Mouse (Mus musculus): Measurements from ENCODE around the gene Slc35f4. TPM values are rescaled to one million over a fixed set of nuclear protein-coding genes. Genes with fewer than 3 reads are reported as not detected.

The Slc35f4 gene
- 6.6 and 6.9 TPM in 2 replicates for polyA plus RNA-seq (2014; fragmentation: Nextera tagmentation; extraction: Ambion mirVana)

DNA sequence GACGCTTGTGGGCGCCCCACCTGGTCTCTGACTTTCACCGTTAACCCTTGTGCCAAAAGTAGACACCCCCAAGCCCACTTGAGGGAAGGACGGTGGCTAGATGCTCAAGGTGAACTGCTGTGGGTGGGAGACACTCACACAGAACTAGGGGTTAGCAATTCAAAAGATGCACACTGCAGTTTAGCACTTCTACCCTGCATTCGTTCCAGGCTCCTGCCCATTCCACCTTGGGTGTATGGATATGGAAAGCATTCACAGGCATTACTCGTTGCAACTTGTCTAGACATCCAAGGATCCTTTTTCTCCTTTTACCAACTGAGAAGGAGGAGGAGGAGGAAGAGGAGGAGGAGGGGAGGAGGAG is at the start of gene Slc35f4:
TSS of gene Slc35f4 (minus strand) at position 116 of the 361 bp plus-strand sequence.
- no peaks in the 10 kb centered on the region for H3K9me3 ChIP-seq (replicated peaks; ENCODE audit: control insufficient read depth, low read length)
- no peak within 1 kb of the TSS for H3K27ac ChIP-seq (ENCODE audit: low read depth, low read length)
- WGBS: 6% methylated on average over 6 of the region's 6 CpGs
- DNase-seq (ENCODE audit: low spot score): no peak
- no peaks in the 10 kb centered on the region for H3K4me1 ChIP-seq (ENCODE audit: control insufficient read depth, insufficient read depth, low read length)
- H3K4me3 ChIP-seq (ENCODE audit: low read depth, low read length): peak within 1 kb of the TSS; percentile 51
- peak within 1 kb of the TSS; percentile 71 for H3K9ac ChIP-seq (ENCODE audit: low read length)
- no peaks in the 10 kb centered on the region for H3K36me3 ChIP-seq (ENCODE audit: control insufficient read depth, insufficient read depth, low read length)
- H3K27me3 ChIP-seq (replicated peaks; ENCODE audit: control insufficient read depth, insufficient read depth, low read length): no peaks in the 10 kb centered on the region
- H3K4me2 ChIP-seq (ENCODE audit: low read length): peak within 1 kb of the TSS; percentile 94
- peak; percentile 53; the same call in 1 of the 2 replicates for ATAC-seq

DNA sequence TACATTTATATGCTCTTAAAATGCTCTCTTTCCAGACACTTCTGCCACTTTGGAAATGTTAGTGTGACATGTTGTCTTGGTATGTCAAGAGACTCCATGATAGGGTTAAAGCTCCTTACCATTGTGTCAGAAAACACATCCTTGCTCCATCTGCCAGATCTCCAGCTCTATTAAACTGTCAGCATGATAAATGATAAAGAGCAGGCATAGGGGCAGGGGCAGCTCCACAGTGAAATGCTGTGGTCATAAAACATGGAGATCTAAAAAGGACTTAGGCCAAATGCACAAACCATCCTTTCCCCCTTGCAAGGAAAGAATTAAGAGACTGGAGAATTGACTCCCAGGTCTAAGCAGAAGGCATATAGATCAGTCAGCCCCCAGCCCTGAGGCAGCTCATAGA is 42.5 kb upstream of the Slc35f4 start:
- Histone ChIP-seq H3K4me3 (ENCODE audit: low read depth, low read length) (no peak overlapping the region), H3K9ac (ENCODE audit: low read length) (no peak overlapping the region), H3K4me2 (ENCODE audit: low read length) (no peak overlapping the region), H3K27me3 (replicated peaks; ENCODE audit: control insufficient read depth, insufficient read depth, low read length) (no peaks in the 10 kb centered on the region), H3K36me3 (ENCODE audit: control insufficient read depth, insufficient read depth, low read length) (no peaks in the 10 kb centered on the region), H3K27ac (ENCODE audit: low read depth, low read length) (no peak overlapping the region), H3K9me3 (replicated peaks; ENCODE audit: control insufficient read depth, low read length) (no peaks in the 10 kb centered on the region), H3K4me1 (ENCODE audit: control insufficient read depth, insufficient read depth, low read length) (no peaks in the 10 kb centered on the region)
- ATAC-seq: no peak
- no peak for DNase-seq (ENCODE audit: low spot score)

DNA sequence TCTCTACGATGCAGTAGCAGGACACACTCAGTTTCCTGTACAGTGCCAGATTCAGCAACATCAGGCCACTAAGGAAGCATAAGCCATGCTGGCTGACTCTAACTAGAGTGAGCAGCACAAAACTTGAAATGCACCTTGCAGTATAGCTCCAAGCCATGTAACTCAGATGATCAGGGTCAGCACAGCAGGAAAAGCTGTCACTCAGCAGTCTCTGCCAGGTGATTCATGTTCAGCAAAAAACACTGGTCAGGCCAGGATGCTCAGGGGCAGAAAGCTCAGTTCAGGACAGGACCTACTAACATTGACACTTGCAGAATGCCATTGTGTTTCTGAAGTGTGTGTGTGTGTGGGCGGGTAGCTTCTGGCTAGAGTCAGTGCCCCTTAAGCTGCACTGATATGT is 34.9 kb upstream of the Slc35f4 start:
- H3K27me3 ChIP-seq (replicated peaks; ENCODE audit: control insufficient read depth, insufficient read depth, low read length): no peaks in the 10 kb centered on the region
- no peaks in the 10 kb centered on the region for H3K4me1 ChIP-seq (ENCODE audit: control insufficient read depth, insufficient read depth, low read length)
- no peaks in the 10 kb centered on the region for H3K36me3 ChIP-seq (ENCODE audit: control insufficient read depth, insufficient read depth, low read length)
- H3K27ac ChIP-seq (ENCODE audit: low read depth, low read length): no peak overlapping the region
- no peak overlapping the region for H3K4me2 ChIP-seq (ENCODE audit: low read length)
- H3K9ac ChIP-seq (ENCODE audit: low read length): no peak overlapping the region
- DNase-seq (ENCODE audit: low spot score) (no peak), ATAC-seq (no peak)
- H3K4me3 ChIP-seq (ENCODE audit: low read depth, low read length): no peak overlapping the region
- 80% methylated on average over 2 of the region's 2 CpGs for WGBS
- no peaks in the 10 kb centered on the region for H3K9me3 ChIP-seq (replicated peaks; ENCODE audit: control insufficient read depth, low read length)

DNA sequence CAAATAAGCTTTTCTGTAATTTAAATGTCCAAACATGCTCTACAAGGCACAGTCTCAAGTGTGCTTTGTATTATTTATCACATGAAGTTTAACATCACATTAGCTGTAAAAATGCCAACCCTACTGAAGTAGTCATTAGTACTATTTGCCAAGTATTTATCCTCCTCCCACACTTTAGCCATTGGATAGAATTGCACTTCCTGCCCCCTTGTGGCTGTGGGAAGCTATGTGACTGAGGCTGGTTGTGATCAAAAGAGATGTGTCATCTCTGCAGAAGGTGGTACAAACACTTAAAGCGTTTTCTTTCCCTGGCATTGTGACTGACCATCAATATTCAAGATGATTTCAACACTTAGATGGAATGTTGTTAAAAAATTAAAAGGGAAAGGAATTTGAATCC is 14.3 kb upstream of the Slc35f4 start:
- H3K4me2 ChIP-seq (ENCODE audit: low read length): no peak overlapping the region
- H3K9ac ChIP-seq (ENCODE audit: low read length): no peak overlapping the region
- H3K4me3 ChIP-seq (ENCODE audit: low read depth, low read length): no peak overlapping the region
- ATAC-seq (no peak), DNase-seq (ENCODE audit: low spot score) (peak; percentile 55)
- 53% methylated on average over 1 of the region's 1 CpGs for WGBS
- no peak overlapping the region for H3K27ac ChIP-seq (ENCODE audit: low read depth, low read length)
- H3K4me1 ChIP-seq (ENCODE audit: control insufficient read depth, insufficient read depth, low read length): no peaks in the 10 kb centered on the region
- H3K36me3 ChIP-seq (ENCODE audit: control insufficient read depth, insufficient read depth, low read length): no peaks in the 10 kb centered on the region
- H3K9me3 ChIP-seq (replicated peaks; ENCODE audit: control insufficient read depth, low read length): no peaks in the 10 kb centered on the region
- no peaks in the 10 kb centered on the region for H3K27me3 ChIP-seq (replicated peaks; ENCODE audit: control insufficient read depth, insufficient read depth, low read length)

DNA sequence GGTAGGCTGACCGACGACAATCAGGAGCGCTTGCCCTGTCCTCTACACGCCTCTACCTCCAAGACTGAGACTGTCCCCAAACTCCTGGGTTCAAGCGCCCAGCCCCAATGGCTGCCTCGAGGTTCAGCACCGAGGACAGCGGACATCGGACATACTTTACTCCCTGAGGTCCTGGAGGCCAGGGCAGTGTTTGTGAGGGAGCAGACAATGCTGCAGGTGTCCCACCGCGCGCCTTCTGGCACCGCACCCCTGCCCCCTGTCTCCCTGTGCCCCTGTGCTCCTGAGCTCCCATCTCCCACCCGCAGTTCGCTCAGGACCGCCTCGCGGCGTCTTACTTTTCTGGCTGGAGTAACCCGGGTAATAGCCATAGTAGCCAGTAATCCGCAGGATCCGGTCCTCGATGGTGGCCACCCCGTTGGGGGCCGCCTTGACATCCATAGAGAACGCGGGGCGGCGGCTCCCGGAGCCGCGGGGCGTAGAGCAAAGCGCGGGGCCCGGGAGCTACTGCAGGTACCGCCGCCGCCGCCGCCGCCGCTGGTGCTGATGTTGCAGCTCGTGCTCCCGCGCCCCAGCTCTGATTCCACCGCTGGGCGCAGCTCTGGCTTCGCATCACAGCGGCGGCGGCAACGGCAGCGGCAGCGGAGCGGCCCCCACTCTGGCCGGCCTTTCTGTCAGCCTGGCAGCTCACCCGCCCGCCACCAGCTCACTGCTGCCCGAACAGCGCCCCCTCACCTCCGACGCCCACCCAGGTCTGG is 493 bp downstream of the Slc35f4 start:
- under 1% methylated on average over 59 of the region's 63 CpGs for WGBS
- Histone ChIP-seq H3K4me1 (ENCODE audit: control insufficient read depth, insufficient read depth, low read length) (no peaks in the 10 kb centered on the region), H3K9ac (ENCODE audit: low read length) (peak overlapping the region; percentile 71), H3K9me3 (replicated peaks; ENCODE audit: control insufficient read depth, low read length) (no peaks in the 10 kb centered on the region), H3K4me3 (ENCODE audit: low read depth, low read length) (peak overlapping the region; percentile 51), H3K36me3 (ENCODE audit: control insufficient read depth, insufficient read depth, low read length) (no peaks in the 10 kb centered on the region), H3K27me3 (replicated peaks; ENCODE audit: control insufficient read depth, insufficient read depth, low read length) (no peaks in the 10 kb centered on the region), H3K27ac (ENCODE audit: low read depth, low read length) (no peak overlapping the region), H3K4me2 (ENCODE audit: low read length) (peak overlapping the region; percentile 94)
- peak; percentile 85 for ATAC-seq
- DNase-seq (ENCODE audit: low spot score): peak; percentile 66

DNA sequence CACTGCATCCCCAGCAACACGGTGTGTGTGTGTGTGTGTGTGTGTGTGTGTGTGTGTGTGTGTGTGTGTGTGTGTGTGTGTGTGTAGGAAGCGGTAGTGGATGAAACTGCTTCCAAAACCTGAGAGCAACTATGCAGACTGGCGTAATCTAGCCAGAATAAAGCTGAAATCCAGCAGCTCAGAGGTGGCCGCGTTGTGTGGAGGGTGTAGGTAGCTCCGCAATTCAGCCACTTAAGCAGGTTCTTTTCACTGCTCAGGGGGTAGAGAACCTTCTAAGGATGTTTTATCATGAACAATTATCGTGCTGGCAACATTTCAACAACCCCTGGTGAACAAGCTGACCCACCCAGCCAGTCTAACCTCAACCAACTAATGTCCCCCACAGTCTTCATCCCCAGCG is 1.2 kb downstream of the Slc35f4 start:
- peak; percentile 2; the same call in 1 of the 2 replicates for ATAC-seq
- WGBS: 67% methylated on average over 8 of the region's 8 CpGs
- H3K4me1 ChIP-seq (ENCODE audit: control insufficient read depth, insufficient read depth, low read length): no peaks in the 10 kb centered on the region
- peak overlapping the region; percentile 51 for H3K4me3 ChIP-seq (ENCODE audit: low read depth, low read length)
- peak overlapping the region; percentile 94 for H3K4me2 ChIP-seq (ENCODE audit: low read length)
- no peaks in the 10 kb centered on the region for H3K9me3 ChIP-seq (replicated peaks; ENCODE audit: control insufficient read depth, low read length)
- H3K36me3 ChIP-seq (ENCODE audit: control insufficient read depth, insufficient read depth, low read length): no peaks in the 10 kb centered on the region
- H3K9ac ChIP-seq (ENCODE audit: low read length): no peak overlapping the region
- no peak overlapping the region for H3K27ac ChIP-seq (ENCODE audit: low read depth, low read length)
- DNase-seq (ENCODE audit: low spot score): peak; percentile 8
- H3K27me3 ChIP-seq (replicated peaks; ENCODE audit: control insufficient read depth, insufficient read depth, low read length): no peaks in the 10 kb centered on the region

DNA sequence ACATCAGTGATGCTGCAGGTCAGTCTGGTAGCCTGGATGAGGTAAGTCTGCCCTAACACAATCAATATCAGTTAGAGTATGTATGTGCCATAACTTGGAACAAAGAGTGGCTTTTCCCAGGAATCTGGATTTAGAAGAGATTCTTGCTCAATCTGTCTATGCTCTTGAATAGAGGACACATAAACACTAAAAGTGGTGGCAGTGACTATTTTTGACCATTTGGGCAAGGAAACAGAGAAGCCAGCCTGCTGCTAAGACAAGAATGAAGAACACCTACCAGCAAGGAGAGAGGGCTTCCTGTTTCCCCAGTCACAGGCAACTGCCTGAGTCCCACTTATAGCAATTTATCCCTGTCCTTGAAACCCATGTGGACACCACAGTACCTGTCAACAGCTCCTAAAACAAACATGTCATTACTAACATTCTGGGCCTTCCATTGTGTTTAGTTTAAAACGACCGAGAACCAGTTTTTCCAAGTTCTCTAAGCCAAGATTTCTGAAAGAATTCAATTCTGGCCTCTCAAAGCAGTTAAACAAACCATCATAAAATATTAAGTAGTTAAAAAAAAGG is 10.7 kb downstream of the Slc35f4 start:
- H3K4me2 ChIP-seq (ENCODE audit: low read length): no peak overlapping the region
- H3K4me1 ChIP-seq (ENCODE audit: control insufficient read depth, insufficient read depth, low read length): no peaks in the 10 kb centered on the region
- H3K27ac ChIP-seq (ENCODE audit: low read depth, low read length): no peak overlapping the region
- 92% methylated on average over 2 of the region's 2 CpGs for WGBS
- H3K36me3 ChIP-seq (ENCODE audit: control insufficient read depth, insufficient read depth, low read length): no peaks in the 10 kb centered on the region
- H3K9me3 ChIP-seq (replicated peaks; ENCODE audit: control insufficient read depth, low read length): no peaks in the 10 kb centered on the region
- no peak for DNase-seq (ENCODE audit: low spot score)
- no peak overlapping the region for H3K9ac ChIP-seq (ENCODE audit: low read length)
- no peak overlapping the region for H3K4me3 ChIP-seq (ENCODE audit: low read depth, low read length)
- no peak for ATAC-seq
- H3K27me3 ChIP-seq (replicated peaks; ENCODE audit: control insufficient read depth, insufficient read depth, low read length): no peaks in the 10 kb centered on the region

DNA sequence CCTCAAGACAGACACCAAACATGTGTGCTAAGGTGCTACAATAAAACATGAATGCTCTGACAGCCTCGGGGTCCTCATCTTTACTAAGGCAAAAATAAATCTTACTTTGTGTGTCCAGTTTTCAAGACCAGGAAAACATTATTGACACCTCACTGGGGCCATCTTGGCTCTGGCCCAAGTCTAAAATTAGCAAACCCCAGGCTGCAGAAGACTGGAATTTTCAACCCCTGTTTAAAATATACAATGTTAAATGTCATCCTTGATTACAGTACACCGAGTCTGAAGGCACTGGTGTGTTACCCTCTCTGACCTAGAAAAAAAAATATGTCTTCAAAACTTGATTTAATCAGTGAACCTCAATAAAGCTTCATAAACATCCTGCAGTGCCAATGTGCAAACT is 11.7 kb downstream of the Slc35f4 start:
- DNase-seq (ENCODE audit: low spot score) (no peak), ATAC-seq (no peak)
- Histone ChIP-seq H3K27me3 (replicated peaks; ENCODE audit: control insufficient read depth, insufficient read depth, low read length) (no peaks in the 10 kb centered on the region), H3K9ac (ENCODE audit: low read length) (no peak overlapping the region), H3K4me2 (ENCODE audit: low read length) (no peak overlapping the region), H3K9me3 (replicated peaks; ENCODE audit: control insufficient read depth, low read length) (no peaks in the 10 kb centered on the region), H3K4me3 (ENCODE audit: low read depth, low read length) (no peak overlapping the region), H3K36me3 (ENCODE audit: control insufficient read depth, insufficient read depth, low read length) (no peaks in the 10 kb centered on the region), H3K4me1 (ENCODE audit: control insufficient read depth, insufficient read depth, low read length) (no peaks in the 10 kb centered on the region), H3K27ac (ENCODE audit: low read depth, low read length) (no peak overlapping the region)
- WGBS: 73% methylated on average over 2 of the region's 2 CpGs

DNA sequence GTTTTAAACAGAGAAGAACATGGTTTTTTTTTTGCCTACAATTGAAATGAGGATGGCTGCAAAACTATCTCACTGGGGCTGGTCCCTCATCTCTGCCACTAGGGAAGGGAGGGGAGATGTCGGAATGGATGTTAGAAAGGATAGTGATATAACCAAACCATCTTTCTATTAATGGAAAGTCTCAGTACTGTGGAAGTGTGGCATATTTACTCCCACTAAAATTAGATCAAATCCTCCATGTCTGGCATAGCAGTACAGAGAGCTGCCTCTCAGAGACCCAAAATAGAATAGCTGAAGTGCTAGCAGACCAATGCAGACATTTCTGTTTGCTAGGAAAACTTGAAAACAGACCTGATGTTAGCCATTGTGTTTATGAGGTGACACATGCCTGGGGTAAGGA is 30.7 kb downstream of the Slc35f4 start:
- H3K4me2 ChIP-seq (ENCODE audit: low read length): no peak overlapping the region
- no peaks in the 10 kb centered on the region for H3K36me3 ChIP-seq (ENCODE audit: control insufficient read depth, insufficient read depth, low read length)
- 90% methylated on average over 1 of the region's 1 CpGs for WGBS
- H3K9me3 ChIP-seq (replicated peaks; ENCODE audit: control insufficient read depth, low read length): no peaks in the 10 kb centered on the region
- H3K4me3 ChIP-seq (ENCODE audit: low read depth, low read length): no peak overlapping the region
- no peaks in the 10 kb centered on the region for H3K27me3 ChIP-seq (replicated peaks; ENCODE audit: control insufficient read depth, insufficient read depth, low read length)
- no peaks in the 10 kb centered on the region for H3K4me1 ChIP-seq (ENCODE audit: control insufficient read depth, insufficient read depth, low read length)
- ATAC-seq: no peak
- no peak overlapping the region for H3K27ac ChIP-seq (ENCODE audit: low read depth, low read length)
- no peak overlapping the region for H3K9ac ChIP-seq (ENCODE audit: low read length)
- DNase-seq (ENCODE audit: low spot score): no peak
